Mouse (Mus musculus) lung, postnatal 36 days (tissue): ENCODE data around the gene Immp2l.

Experiments
- DNase-seq: peaks from one replicate; pipeline ENCODE4 v3.0.0; 2022; ENCODE audit warnings: mixed read lengths

Gene Immp2l

DNA sequence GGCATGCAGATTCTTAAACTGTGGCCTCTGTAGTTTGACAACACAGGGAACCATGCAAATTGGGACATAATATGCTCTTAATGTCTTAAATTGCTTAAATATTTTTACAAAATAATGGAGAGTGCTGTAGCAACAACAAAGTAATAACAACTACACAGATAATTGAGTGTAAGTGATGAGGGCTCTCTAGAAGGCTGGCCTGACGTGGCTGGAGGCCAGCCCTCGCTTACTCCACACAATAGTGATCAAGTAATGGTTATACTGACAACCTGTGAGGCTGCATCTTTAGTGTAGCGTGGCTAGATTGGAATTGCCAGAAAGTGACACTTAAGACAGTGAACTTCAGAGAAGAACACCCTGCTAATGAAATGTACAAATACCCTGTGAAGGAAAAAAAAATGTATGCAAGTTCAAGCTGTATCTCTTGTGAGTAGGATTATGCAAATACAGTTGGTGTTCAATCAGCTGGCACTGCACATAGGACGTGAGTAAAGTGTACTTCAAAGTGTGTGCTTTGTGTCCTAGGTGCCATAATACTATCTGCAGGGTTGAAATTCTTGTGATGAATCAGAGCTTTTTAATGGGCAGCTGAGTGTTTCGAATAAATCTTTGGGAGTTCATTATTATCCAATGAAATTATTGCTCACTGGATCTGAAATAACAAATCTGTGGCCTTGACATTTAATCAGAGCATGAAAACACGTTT lies 445.4 kb downstream of the Immp2l start:
- DNase-seq = no peak

DNA sequence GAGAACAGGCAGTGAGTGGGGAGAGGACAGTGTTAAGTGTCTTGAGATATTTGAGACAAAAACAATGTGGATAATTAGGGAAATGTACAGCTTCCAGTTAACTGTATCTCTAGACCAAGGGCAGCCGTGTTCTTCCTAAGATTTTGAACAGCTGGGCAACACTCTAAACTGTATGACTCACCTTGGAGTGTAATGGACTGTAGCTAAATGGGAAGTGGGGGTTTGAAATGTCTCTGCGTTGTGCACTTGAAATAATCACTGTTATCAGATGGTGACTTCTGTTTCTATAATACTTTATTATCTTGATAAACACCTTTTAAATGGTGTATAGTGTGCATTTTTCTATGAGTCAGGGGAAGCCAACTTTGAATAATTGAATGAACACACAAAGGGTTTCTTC lies 457.6 kb downstream of the Immp2l start:
- DNase-seq = no peak

DNA sequence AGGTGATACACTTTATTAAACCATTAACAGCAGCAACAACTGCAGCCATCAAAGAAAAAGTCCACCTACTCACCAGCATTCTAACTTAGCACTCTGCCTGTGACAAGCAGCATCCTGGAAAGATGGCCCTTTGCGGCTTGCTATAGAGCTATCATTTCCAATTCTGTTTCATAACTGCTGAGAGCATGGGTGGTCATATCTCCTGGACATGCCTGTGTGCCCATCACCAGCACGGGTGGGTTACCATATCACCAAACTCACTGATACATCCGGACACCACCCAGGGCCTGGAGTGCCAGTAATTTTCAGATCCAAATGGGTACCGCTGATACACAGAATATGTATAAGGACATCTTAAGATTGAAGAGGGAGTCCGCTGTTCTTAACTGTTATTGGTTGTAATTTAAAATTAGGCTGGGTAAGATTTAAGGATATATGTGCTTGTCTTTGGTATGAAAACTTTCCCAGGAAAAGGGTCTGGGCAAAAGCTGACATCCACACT lies 459.3 kb downstream of the Immp2l start:
- DNase-seq = no peak

DNA sequence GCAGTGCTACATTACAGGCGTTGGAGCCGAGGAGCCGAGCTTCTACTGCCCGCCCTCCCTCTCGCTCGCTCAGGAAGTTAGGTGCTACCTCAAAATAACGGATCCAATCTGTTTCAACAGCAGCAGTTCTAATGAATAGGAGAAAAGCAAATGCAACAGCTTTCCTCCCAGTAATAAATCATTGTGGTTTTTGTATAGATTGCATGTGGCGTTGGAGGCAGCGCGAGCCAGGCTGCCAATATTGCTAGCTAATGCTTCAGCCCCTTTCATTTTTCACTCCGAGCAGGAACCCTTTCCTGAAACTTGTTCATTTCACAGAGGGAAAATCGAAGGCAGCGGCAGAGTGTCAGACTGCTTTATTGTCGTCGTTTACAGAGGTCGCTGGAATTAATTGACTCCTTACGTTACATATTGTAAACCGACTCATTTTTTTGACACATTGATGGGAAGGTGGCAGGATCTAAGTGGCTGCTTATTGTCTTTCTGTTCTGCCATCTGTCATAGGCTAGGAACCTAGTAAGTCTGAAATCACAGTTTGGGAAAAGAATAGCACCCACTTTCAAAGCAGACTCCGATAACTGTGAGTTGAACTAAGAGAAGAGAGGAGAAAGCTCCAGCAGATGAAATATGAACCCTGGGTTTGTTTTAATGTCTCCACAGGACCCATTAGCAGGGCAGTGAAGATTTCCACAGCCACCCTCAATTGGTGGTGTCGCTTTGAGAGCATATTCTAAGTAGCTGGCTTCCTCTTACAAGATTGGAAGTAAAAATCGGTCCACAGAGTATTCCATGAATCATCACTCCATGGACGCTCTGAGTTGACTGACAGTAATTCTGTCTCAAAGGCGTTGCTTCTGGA lies 459.9 kb downstream of the Immp2l start:
- no peak for DNase-seq

DNA sequence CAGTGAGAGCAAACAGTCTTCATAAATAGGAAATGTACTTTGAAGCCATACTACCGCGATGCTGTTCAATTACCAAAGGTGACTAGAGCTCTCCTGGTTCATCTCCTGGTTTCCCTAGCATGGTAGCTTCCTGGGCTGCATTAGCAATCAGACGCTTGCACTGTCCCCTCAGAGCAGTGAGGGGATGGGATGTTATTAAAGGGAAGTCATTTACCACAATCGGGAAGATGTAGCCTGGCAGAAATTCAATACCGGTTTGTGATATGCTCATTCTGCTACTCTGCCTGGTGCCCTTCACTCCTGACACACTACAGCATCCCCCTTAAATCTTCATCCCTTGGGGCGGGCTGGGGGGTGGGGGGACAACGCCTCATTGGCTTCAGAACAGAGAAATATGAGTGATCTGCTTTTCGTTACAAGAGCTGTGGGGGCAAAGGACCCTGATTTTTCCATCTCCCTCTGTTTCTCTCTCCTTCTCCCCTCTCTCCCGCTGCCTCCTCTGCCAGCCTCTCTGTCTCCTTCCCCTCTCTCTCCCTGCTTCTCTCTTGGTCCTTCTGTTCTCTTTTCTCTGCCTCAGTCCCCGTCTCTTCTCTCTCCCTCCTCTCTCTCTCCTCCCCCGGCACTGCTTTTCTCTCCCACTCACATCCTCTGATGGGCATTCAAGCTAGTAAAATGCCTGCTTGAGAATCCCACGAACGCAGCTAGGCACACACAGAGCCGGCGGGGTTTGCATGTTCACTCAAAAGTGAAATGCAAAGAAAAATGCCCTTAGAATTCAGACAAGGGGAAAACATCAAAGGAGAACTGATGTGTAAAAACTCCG lies 461.0 kb downstream of the Immp2l start:
- DNase-seq = no peak

DNA sequence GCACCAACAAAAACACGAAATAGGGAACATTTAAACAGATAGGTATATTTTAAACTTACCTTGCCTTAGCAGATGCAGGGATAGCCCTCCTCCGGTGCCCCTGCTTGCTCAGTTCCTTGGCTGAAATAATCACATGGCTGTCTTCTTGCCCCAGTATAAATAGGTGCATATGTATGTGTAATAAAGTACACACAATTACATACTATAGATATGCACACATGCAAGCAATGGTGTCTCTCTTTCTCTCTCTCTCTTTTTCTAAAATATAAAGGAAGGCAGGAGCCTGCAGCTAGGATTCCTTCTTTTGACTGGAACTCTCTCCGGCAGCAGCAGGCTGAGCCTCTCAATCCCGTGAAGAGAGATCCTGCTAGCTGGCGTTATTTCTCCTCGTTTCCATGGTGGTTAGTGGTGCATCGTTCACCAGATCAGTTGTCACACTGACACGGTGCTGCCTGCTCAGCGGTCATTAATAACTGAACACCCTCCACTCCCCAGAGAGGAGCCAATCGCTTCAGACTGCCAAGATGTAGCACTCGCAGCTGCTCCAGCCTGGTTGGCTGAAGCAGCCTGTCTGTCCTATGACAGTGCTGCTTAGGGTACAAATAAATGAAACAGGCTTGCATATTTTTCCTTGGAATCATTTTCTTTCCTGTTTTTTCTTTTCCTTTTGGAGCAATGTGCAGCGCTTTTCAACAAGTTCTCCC lies 461.8 kb downstream of the Immp2l start:
- peak; percentile 50 for DNase-seq

DNA sequence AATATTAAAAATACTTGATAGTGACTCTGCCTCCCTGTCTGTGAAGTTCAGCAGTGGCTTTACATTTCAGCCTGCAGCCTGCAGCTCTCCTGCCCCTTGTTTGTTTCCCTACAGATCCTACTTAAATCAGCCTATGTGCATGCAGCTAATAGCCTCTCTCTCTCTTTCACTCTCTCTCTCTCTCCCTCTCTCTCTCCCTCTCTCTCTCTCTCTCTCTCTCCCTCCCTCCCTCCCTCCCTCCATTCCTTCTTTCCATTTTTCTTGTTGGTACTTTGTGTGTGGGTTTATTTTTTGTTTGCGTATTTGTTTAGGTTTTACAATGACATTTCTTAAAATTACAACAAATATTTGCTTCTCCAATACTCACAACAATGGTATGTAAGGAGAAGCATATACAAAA lies 462.4 kb downstream of the Immp2l start, which contains the start of gene Lrrn3:
Lrrn3 (minus strand) TSS at position 101 of the 400 bp plus-strand sequence.
- no peak for DNase-seq

DNA sequence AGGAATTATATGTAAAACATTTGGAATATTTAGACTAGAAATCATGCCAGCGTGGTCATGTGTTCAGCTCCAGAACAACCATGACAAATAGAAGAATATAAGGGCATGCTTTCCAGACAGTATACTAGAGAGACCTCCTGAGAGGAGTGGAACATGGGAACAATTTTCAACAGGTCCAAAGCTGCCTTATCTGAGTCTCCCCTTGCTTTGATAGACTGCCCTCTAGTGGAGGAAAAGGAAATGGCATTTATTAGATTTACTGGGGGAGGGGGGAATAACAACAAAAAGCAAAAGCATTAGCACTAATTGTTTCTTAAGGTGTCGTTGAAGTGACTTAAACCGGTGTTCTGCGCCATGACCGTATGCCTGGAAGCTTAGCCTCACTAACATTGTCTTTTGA lies 463.1 kb downstream of the Immp2l start:
- peak; percentile 59 for DNase-seq

DNA sequence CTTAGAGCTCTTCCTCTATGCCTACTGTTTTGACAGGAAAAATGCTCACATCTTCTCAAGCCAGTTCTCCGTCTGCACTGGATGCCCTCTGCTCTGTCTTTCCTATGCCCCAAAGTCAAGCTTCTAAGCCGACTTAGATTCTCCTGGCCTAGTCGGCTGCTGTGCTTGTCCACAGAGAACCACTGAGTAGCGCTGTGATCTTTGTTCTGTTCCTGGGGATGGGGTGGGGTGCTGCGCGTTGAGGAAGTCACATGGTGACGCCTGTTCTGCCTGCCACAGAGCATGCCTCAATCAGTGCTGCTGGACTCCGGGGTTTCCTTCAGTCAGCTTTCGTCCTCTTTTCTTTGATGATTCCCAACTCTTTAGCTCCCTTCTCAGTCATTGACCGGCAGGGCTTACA lies 470.7 kb downstream of the Immp2l start:
- peak; percentile 41 for DNase-seq

DNA sequence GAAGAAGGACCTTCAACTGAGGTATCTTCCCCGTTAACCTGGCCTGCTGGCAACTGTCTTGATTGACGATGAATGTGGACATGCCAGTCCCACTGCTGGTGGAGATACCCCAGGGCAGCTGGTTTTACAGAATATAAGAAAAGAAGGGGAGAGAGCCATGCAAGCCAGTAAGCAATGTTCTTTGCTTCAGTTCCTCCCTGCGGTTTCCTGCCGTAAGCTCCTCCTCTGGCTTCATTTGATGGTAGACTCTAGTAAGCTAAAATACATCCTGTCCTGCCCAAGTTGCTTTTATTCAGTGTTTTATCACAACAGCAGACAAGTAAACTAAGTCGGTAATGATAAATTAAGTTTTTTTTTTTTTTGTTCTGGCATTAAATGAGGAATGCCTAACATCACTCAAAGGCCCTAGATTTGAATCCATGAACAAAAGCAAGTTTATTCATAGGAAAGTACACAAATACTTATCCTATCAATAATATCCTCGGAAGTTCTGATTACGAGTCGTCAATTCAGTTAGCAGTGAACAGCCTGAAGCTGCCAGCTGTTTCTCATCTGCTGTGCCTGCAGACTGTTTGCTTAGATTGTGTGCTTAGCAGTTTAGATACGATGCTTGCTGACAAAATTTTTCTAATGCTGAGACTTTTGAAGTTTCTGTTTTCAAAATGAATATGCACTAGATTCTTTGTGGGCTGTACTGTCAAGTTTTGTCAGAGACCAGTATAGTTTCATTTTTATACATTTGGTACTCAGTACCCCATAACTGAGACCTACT lies 476.3 kb downstream of the Immp2l start:
- peak; percentile 43 for DNase-seq

DNA sequence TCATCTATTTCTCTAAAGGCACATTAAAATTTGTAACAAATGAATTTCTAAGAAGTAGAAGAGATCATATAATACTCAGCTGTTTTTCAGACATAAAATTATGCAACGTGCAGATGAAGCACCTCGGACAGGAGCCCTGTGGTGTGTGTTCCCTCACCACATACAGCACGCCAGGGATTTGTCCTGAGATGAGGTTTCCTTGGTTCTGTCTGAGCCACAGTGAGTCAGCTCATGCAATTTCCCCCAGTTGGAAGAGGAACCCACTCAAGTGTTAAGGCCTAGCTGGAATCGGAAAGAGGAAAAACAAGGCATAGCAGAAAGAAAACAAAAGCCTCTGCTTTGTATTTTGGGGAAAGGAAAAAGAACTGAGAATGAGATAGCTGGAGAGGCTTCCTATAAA lies 484.7 kb downstream of the Immp2l start:
- DNase-seq = no peak

DNA sequence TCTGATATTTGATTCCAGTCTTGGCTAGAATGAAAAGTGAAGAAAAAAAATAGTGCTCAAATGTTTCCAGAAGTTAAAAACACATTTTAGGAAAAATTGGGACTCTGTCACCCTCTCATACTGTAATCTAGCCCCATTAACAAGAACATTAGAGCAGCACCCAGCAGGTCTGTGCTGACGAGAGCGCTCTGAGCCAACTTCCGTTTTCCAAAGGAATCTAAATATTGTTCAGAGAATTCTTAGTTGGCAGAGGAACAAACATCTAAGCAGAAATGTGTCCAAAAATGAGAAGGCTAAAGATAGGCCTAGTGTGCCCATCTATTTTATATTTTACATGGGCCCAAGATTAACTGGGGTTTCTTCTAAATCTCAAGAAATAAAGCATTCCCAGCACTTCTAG lies 486.7 kb downstream of the Immp2l start:
- DNase-seq = peak; percentile 16

DNA sequence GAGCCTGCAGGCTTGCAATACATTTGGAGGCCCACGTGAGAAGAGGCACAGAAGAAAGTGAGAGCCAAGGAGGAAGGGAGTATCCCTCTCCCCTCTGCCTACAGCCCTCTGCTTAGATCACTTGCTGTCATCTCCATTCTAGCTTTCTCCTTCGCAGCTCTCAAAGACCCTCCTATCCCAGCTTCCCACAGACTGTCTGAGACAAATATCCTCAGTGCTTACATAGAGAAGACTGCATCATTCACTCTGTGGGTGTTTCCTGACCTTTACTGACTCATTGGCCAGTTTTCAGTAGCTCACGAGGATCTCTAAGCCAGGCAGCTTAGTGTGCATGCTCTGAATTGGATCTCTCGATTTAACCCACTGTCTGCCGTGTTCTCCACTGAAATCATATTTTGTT lies 495.0 kb downstream of the Immp2l start:
- DNase-seq = peak; percentile 9

DNA sequence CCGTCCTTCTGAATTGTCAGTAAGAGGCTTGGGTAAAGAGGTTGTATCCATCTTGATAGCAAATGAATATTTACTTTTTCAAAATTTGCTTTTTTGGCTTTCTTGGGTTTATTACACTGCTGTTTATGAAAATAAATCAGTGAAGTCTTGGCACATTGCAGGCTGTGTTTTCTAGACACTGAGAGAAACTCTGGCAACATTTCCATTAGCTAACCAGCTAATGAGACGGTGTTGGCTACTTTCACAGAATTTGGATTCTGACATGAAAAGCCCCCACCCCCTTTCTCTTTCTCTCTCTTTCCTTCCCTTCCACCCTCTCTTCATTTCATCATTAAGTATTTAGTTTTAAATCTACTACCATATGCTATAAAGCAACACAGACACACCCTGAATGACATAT lies 496.4 kb downstream of the Immp2l start:
- DNase-seq = no peak

DNA sequence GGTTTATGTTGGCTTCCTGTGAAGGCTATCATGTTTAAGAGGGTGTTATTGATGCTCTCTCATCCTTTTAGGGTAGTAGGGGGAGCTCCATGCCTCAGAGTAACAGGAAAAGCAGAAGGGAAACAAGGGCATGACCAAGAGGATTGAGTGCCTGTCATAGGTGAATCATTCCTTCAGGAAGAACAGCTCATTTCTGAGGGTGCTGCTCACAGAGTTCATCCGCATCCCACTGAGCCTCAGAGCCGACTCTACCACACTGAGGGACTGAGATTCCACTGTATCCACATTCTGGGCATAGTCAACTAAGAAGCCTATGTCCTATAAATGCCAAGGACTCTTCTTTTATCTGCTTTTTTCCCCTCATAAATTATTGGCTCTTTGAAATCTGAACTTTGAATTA lies 497.8 kb downstream of the Immp2l start:
- DNase-seq = no peak

DNA sequence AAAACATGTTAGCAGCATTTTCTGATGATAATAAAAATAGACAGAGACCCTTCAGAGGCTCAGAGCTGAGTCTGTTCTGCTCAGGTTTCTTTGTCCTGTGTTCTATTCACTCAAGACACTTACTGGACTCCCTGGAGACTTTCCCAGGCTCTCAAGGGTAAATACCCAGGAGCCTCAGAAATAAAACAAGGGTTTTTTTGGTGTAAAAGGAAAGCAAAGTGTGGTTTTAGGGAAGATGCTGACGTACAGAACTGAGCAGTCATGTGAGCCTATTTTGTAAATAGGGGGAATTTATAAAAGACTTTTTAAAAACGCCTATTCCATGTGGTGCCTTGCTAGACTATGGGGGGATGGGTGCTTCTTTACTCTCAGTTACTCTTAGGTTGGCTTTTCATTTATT lies 502.8 kb downstream of the Immp2l start:
- no peak for DNase-seq

DNA sequence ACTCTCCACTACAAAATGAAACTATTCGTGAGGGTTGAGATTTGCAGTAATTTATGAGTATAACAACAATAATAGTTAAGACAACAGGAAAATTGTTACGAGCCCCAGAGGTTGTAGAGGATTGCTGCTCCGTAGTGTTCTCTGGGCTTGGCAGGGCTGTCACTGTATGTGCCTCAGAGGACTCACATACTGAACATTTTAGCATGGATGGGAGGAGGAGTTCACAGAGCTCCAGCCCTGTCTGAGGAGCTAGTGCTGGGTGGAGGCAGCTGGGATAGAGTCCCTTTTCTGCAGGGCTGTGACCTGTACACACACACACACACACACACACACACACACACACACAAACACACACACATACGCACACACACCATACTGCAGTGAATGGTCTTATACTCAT lies 504.5 kb downstream of the Immp2l start:
- DNase-seq = no peak

DNA sequence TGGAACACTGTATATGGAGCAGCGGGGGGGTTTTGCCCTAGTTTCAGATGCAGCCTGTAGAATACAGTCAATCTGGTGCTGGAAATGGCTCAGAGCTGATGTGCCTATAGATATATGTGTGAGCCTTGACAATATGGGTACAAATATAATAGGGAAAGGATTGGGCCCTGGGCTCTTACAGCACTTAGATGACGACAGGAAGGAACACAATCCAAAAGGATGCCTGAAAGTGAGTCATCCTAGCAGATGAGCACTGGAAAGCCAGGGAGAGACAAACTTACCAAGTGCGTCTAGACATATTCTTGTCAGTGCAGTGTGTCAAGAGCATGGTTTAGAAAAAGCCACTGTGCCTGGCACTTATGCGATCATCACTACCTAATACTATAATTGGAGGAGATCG lies 516.1 kb downstream of the Immp2l start:
- DNase-seq = no peak

DNA sequence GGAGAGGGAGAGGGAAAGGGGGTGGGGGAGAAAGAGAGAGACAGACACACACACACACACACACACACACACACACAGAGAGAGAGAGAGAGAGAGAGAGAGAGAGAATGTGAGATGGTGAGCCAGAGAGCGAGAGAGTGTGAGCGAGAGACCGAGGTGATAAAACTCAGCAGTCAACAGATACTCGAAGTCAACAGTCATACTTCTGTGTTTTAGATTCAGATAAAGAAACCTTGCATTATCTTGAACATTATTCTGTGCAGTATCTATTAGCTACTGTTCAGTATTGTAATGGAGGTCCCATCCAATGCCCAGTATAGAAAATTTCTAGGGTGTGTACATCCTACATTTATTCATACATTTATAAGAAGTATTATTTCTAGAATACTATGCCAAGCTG lies 527.7 kb downstream of the Immp2l start:
- DNase-seq = no peak

DNA sequence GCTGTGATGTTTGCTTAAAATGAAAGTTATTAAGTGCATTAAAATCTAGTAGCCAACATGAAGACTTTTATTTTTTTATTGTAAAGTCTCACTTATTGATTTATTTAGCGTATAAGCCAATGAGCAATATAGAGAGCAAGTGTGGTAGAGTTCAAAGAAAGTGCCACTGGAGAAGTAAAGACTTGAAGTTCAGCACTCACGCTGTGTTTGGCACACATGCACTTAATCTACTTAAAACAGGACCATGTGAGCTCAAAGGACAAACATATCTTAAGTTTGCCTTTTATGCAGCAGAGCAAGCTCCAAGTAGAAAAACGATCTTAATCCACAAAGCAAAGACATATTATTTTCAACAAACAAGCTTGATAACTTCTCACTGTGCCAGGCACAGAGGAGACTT lies 533.9 kb downstream of the Immp2l start:
- peak; percentile 4 for DNase-seq

DNA sequence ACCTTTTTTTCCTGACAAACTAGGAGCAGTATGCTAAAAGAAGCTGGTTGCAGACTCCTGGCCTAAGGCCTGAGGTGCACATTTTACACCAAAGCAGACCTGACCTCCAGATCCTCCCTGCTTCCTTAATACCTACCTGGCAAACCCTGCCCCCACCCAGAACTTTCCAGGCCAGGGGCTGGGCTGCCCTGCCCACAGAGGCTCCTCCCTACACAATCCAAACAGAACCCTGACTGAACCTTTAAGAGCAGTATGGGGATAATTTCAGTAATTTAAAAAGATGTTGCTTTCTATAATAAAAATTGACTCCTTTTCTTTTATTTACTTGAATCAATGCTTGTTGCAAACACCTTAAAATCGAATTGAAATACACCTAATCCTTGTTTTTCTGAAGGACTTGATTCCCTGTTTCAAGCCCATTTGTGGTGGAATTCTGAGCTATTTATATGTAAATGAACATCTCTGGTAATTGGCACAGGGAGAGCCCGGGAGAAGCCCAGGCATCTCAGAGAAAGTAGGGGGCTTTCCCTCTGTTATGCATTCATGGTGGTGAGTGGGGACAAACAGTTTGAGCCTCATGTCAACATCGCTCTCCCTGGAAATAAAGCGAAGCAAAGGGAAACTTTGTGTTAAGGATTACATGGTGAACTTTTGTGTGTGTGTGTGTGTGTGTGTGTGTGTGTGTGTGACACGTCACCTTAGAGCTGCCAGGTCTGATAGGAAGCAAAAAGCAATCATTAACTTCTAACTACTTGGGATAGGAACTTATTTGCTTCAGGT lies 535.3 kb downstream of the Immp2l start:
- DNase-seq = peak; percentile 1
